ENCODE assay signal across 8 mouse cellular contexts in the genomic region with DNA sequence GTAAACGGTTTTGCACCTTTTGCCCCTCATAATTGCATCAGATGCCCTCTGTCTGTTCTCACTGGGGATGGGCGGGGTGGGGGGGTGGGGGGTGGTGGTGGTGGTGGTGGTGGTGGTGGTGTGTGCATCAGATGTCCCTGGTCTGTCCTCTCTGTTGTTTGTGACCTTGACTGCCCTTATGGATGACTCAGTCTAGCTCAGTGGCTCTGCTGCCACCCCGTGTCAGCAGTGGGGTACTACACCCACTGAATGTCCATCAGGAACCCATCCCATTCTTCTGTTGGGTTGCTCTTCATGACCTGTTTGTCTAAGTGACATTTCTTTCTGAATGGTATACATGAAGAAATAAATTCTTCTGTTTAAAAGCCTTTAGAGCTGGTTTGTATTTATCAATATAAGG. TPM values are rescaled to one million over a fixed set of nuclear protein-coding genes. Genes with fewer than 3 reads are reported as not detected.
A peak's percentile ranks its signal among the peaks of the same experiment; 100 is the strongest.
DNase-seq lines count a peak whose midpoint lies in the region; ATAC-seq and TF ChIP-seq lines count a peak whose summit lies in the region.

No protein-coding gene starts in this region.

- no peak for TF ChIP-seq POLR2A in embryonic fibroblast, embryonic 13.5 days (IDR thresholded peaks at IDR 0.05; ENCODE audit: low read depth, low read length)
- TF ChIP-seq POLR2A in limb, embryonic 14.5 days (IDR thresholded peaks at IDR 0.05; ENCODE audit: borderline replicate concordance, extremely low read depth, insufficient read depth, insufficient read length) = no peak

- no peak overlapping the region for H3K27ac ChIP-seq in embryonic fibroblast, embryonic 13.5 days (ENCODE audit: insufficient read depth, low read length)
- H3K27ac ChIP-seq in heart, embryonic 10.5 days = peak overlapping the region; percentile 87
- no peak overlapping the region for H3K27ac ChIP-seq in limb, embryonic 14.5 days (replicated peaks; ENCODE audit: low read depth, low read length)

- H3K4me2 ChIP-seq in limb, embryonic 14.5 days (replicated peaks; ENCODE audit: low read depth, low read length, severe bottlenecking) = no peak overlapping the region

- TF ChIP-seq CTCF in embryonic fibroblast, embryonic 13.5 days (IDR thresholded peaks at IDR 0.05; ENCODE audit: borderline replicate concordance, insufficient read depth, low read length) = peak; percentile 93

- H3K27me3 ChIP-seq in heart, embryonic 10.5 days (ENCODE audit: insufficient read depth, poor library complexity, severe bottlenecking) = no peaks in the 10 kb centered on the region
- H3K27me3 ChIP-seq in limb, embryonic 14.5 days (ENCODE audit: control insufficient read depth, insufficient read depth, low read length) = no peaks in the 10 kb centered on the region

- H3K36me3 ChIP-seq in heart, embryonic 10.5 days = no peaks in the 10 kb centered on the region
- no peaks in the 10 kb centered on the region for H3K36me3 ChIP-seq in limb, embryonic 14.5 days (ENCODE audit: control insufficient read depth, insufficient read depth, low read length)

- H3K4me3 ChIP-seq in embryonic fibroblast, embryonic 13.5 days (ENCODE audit: insufficient read depth, low read length) = no peak overlapping the region
- no peak overlapping the region for H3K4me3 ChIP-seq in heart, embryonic 10.5 days
- no peak overlapping the region for H3K4me3 ChIP-seq in limb, embryonic 14.5 days (replicated peaks; ENCODE audit: low read length)

- 23% methylated on average over 3 of the region's 3 CpGs for WGBS in heart, embryonic 10.5 days
- 23% methylated on average over 3 of the region's 3 CpGs for WGBS in limb, embryonic 14.5 days

- H3K9ac ChIP-seq in limb, embryonic 14.5 days (ENCODE audit: low read depth, low read length, severe bottlenecking) = no peak overlapping the region

- 0 out of 2 replicates have a peak, but pooled peaks have one; percentile 50 for ATAC-seq in limb, embryonic 14.5 days (ENCODE audit: low FRiP score, low read depth)

- no peaks in the 10 kb centered on the region for H3K4me1 ChIP-seq in embryonic fibroblast, embryonic 13.5 days (ENCODE audit: control insufficient read depth, insufficient read depth, low read length)
- H3K4me1 ChIP-seq in heart, embryonic 10.5 days = peaks cover 21% of the 10 kb centered on the region
- H3K4me1 ChIP-seq in limb, embryonic 14.5 days (ENCODE audit: control insufficient read depth, insufficient read depth, low read length) = no peaks in the 10 kb centered on the region

- DNase-seq in B cell, adult 2 months = peak; percentile 82 to 85
- peak; percentile 52 to 67 for DNase-seq in adrenal gland, postnatal 4 days (ENCODE audit: low spot score in 2 of 2)
- DNase-seq in heart, embryonic 10.5 days (ENCODE audit: low spot score) = peak; percentile 88
- peak; percentile 85 for DNase-seq in kidney, adult 9 months
- DNase-seq in limb, embryonic 14.5 days (ENCODE audit: low spot score) = peak; percentile 64
- peak; percentile 17 to 50 for DNase-seq in monocyte, adult 2 months (ENCODE audit: low read depth in 1 of 2, low spot score in 2 of 2)
- DNase-seq in spleen, postnatal 4 days (ENCODE audit: low spot score in 2 of 2) = peak; percentile 78 to 90

- no peaks in the 10 kb centered on the region for H3K9me3 ChIP-seq in heart, embryonic 10.5 days
- no peaks in the 10 kb centered on the region for H3K9me3 ChIP-seq in limb, embryonic 14.5 days (ENCODE audit: control insufficient read depth, low read length)

RNA-seq across cellular contexts. Expression of gene Efcab2, which starts 43.3 kb away (rescaled TPM):
- total RNA-seq in adrenal gland, postnatal 4 days (2021) = 1 to 10 TPM; 3.7 to 4.1 TPM
- 2.2 and 2.7 TPM in 2 replicates for polyA plus RNA-seq in embryonic fibroblast, embryonic 13.5 days (2011; ENCODE audit: insufficient read length, low read depth, missing spikeins)
- 9.7 and 12.9 TPM in 2 replicates for polyA plus RNA-seq in heart, embryonic 10.5 days (2016; fragmentation: Nextera tagmentation; extraction: Ambion mirVana)
- polyA plus RNA-seq in limb, embryonic 14.5 days (2012; rRNA removed) = 0.99 and 1.4 TPM in 2 replicates
- 2.7 and 5.2 TPM in 2 replicates for polyA plus RNA-seq in limb, embryonic 14.5 days (2014; fragmentation: Nextera tagmentation; extraction: Ambion mirVana)

Comparison
In these comparisons a context has a peak if more than half of its experiments do, and no peak if none do; other contexts are left out.
1. DNase-seq: peak in every context shown above with its lines; median percentile 88 in heart, embryonic 10.5 days; 85 in kidney, adult 9 months; 84 in spleen, postnatal 4 days; 84 in B cell, adult 2 months; 64 in limb, embryonic 14.5 days; 60 in adrenal gland, postnatal 4 days; 34 in monocyte, adult 2 months.